Mouse (Mus musculus) cerebellum, adult 9-11 months (tissue): ENCODE data around the gene Card10.

Source experiments
- DNase-seq: peaks from one replicate; pipeline ENCODE4 v3.0.0; 2022

Gene Card10

DNA sequence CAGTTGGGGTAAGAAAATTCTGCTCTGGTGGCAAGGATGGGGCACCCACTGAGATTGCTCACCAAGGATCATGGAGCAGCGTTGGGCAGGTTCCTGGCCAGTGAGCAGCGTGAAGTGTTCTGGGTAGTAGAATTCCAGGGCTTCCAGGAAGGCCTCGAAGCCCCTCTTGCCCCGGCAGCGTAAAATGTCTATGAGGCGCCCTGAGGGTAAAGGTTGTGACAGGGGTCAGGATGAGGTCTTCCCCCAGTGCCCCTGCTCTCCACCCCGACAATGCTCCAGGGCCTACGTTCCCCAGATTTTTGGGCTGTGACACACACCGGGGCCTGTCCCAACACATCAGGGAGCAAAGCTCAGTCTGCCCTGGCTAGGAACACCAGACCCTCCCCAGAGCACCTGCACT, 1.3 kb downstream of the Card10 start:
- DNase-seq: no peak

GRCm38 (mm10) chr15:78799029-78799428, 3.8 kb downstream of the Card10 start:
- DNase-seq: no peak

GRCm38 (mm10) chr15:78797060-78797329, 5.8 kb downstream of the Card10 start:
- DNase-seq: no peak

GRCm38 (mm10) chr15:78796196-78797059, 6.4 kb downstream of the Card10 start:
- no peak for DNase-seq

DNA sequence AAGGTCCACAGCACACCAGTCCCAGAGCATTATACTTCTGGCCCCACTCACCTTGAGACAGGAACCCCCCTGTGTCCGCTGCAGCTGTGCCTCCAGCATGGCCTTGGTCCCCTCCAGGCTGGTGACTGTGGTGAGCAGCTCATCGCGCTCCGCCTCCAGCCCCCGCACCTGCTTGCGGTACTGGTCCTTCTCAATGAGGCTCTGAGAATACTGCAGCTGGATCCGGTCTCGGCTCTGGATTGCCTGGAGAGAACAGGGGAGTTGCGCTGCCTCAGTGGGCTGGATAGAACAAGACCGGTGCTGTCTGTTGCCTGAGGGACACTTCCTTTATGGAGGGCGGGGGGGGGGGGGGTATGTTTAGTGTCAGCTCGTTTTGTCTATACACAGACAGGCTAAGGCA, 11.9 kb downstream of the Card10 start:
- no peak for DNase-seq

DNA sequence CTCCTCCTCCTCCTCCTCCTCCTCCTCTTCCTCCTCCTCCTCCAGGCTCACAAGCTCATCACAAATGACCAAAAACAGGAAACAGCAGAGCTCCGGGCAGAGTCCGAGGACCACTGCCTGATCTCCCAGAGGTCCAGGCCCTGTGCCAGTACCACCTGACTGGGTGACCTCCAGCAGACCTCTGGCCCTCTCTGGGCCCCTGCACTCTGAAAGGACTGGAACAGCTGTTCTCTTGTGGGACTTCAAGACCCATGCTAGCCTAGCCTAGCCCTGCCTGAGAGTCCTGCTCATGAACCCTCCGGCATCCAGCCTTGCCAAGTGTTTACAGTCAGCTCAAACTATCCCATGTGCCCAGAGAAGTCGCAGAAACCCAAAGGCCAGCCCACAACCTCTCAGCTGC, 12.4 kb downstream of the Card10 start:
- no peak for DNase-seq

DNA sequence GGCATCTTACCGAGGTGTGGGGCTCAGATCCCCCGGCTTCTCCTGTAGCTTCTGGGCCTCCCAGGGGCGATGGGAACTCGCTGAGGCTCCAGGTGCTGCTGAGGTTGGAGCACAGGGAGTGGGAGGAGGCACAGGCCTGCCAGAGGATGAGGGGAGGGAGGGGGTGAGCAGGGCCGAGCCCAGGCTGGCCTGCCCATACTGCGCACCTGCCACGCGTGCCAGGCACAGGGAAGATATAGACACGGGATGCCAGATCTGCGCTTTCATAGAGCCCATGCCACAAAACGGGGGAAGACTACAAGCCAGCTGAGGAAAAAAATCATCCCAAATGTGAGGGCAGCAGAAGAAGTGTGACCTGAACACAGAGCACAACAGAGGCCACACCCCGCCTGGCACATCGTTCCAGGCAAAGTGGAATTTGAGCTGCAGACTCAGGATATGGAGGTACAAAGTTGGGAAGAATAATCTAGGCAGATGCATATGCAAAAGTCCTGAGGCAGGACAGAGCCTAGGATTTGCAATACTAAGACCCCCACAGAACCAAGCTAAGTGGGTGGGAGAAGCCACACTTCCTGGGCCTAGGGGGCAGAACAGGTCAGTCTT, 13.0 kb downstream of the Card10 start:
- no peak for DNase-seq

DNA sequence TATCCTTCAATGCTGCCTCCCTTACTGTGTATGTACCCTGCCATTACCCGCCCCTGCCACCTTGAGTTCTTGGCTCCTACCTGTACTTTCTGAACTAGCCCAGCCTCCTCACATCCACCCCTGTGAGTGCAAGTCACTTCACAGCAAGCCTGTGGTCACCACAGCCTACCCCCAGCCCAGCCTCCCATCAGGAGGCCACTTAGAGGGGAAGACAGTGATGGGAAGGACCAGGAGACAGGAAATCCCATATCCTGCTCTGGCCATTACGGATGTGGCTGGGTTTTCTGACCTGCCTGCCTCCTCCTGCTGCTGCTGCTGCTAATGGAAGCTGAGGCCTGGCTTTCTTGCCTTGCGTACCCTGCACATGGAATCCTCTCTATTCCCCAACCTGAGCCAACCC, 14.8 kb downstream of the Card10 start:
- DNase-seq: no peak

GRCm38 (mm10) chr15:78787287-78787856, 15.5 kb downstream of the Card10 start:
- no peak for DNase-seq

- no peak for DNase-seq
These were observed 16.4 kb downstream of the Card10 start for GRCm38 (mm10) chr15:78786411-78786818.

- no peak for DNase-seq
These were observed 16.9 kb downstream of the Card10 start for GRCm38 (mm10) chr15:78785961-78786360.

DNA sequence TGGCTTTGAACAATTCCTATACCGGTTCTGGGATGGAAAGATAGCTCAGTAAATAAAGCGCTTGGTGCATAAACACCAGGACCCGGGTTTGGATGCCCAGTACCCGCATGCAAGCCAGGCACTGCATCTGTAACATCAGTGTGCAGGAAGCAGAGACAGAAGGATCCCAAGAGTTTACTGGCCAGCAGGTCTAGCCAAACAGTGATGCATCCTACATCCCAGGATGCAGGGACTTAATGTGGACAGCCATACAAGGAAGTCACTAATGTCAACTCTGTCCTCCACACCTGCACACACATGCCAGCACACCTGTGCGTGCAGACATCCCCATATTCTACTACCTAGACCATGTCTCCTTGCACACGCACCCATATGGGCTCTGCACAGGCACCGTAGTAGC, 17.6 kb downstream of the Card10 start:
- DNase-seq: no peak

DNA sequence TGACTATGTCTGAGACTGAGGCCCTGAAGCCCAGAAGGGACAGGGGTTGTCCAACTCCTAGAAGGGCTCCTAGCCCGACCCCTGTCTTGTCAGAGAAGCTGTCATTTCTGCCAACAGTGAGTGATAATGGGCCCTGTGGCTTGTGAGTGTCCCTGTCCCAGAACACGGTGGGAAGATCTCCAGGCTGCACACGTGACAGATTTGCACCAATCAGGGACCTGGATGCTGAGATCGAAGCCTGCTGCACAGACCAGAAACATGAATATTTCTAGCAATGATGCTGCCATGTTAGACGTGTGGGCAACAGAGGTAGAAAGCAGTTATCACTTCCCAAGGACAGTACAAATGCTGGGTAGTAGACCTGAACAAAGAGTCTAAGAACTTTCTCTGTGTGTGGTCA, 18.3 kb downstream of the Card10 start:
- DNase-seq: no peak

GRCm38 (mm10) chr15:78782348-78783103, 20.3 kb downstream of the Card10 start:
- DNase-seq: no peak

DNA sequence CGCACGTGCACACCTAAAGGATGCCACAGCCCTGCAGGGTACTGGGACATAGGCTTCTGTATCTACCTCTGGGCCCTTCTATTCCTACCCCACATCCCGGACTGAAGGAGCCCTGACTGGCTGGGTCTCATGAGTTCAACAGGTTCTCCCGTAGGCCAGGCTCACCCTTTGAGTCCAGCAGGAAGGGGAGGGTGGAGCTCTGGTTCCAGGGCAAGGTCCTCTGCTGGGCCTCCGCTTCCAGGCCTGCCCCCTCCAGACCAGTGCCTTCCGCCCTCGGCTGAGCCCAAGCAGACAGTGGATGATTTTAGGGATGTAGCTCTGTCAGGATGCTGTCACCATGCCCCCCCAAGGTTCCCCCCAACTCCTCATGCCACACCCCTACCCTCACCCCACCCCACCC, 21.9 kb downstream of the Card10 start:
- DNase-seq: no peak

DNA sequence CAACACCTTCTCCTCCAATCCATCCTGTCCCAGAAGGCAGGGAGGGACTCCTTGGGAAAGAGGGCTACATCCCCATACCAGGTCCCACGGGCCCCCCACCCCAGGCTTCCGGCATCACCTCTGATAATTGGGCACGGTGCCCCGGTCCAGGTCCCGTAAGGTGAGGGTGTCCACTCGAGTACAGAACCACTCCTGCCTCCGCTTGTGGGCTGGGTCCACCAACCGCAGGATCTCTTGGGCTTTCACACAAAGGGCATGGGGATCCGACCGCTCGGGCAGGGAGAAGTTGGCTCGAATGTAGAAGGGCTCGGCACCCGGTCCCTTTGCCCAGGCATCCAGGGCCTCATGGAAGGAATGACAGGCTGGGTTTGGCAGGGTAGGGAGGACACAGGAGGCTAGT, 22.5 kb downstream of the Card10 start:
- DNase-seq: no peak

- no peak for DNase-seq
These were observed 23.2 kb downstream of the Card10 start for GRCm38 (mm10) chr15:78779690-78780089.

- DNase-seq: no peak
These were observed 23.6 kb downstream of the Card10 start for GRCm38 (mm10) chr15:78779253-78779652.

GRCm38 (mm10) chr15:78778077-78778870, 24.6 kb downstream of the Card10 start:
- peak; percentile 83 for DNase-seq

DNA sequence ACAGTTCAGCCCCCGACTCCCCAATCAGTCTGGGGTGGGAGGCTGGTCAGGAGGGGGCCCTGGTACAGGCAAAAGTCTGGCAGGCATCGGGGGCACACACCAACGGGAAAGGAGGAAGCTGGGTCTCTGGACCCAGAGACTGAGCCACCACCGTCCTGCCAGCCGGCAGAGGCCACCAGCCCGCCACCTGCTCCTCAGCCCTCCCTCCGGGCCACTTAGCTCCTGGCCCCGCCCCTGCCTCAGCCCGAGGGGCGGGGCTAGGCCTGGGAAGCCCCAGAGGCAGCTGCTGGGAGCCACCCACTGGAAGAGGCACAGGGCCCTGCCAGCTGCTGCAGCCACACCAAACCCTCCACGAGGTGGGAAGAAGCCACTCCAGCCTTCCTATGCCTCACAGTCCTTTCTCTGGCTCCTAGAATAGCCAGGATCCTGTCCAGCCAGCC, 29.5 kb downstream of the Card10 start, which contains the start of gene Mfng:
Mfng (minus strand) TSS at position 186 of the 440 bp plus-strand sequence.
- no peak for DNase-seq

- no peak for DNase-seq
These were observed 30.0 kb downstream of the Card10 start for GRCm38 (mm10) chr15:78772856-78773255.

- no peak for DNase-seq
These were observed 30.5 kb downstream of the Card10 start for GRCm38 (mm10) chr15:78772368-78772763.
